Mouse (Mus musculus) cerebellum, adult 2 months (tissue): ENCODE measurements around the gene Nxph3.

Experiments
- CTCF ChIP-seq: fragments of 200-500 bp; IDR thresholded peaks from 2 replicates; pipeline ENCODE4 v1.5.1; 2011; ENCODE audit warnings: low read depth, mild to moderate bottlenecking, control low read depth, low read length, moderate library complexity, borderline replicate concordance; ENCODE audit not compliant: insufficient read depth
- POLR2A ChIP-seq: fragments of 200-500 bp; IDR thresholded peaks from 2 replicates; pipeline ENCODE4 v1.6.1; 2011; ENCODE audit warnings: low read length, control low read depth, borderline replicate concordance; ENCODE audit not compliant: insufficient read depth

- TF ChIP-seq CTCF (no peak), POLR2A (no peak)
These were observed 43.3 kb upstream of the Nxph3 start for GRCm38 (mm10) chr11:95557719-95558118.
